Mouse (Mus musculus) bone marrow, adult 2 months (tissue): Measurements from ENCODE around the gene Fam168a. TPM values are rescaled to one million over a fixed set of nuclear protein-coding genes. Genes with fewer than 3 reads are reported as not detected.

ENCODE experiments used
- H3K27ac ChIP-seq: fragments of 200-500 bp; 2 replicates; pipeline ENCODE4 v1.5.1; 2012; ENCODE audit warnings: low read depth, mild to moderate bottlenecking, control low read depth, inconsistent platforms, low read length; ENCODE audit not compliant: control insufficient read depth, poor library complexity, insufficient read depth
- H3K4me1 ChIP-seq: fragments of 200-500 bp; 2 replicates; pipeline ENCODE4 v1.6.1; 2011; ENCODE audit warnings: low read length; ENCODE audit not compliant: control insufficient read depth, insufficient read depth
- H3K4me3 ChIP-seq: fragments of 200-500 bp; replicated peaks from 2 replicates; pipeline ENCODE3; 2011; ENCODE audit warnings: mild to moderate bottlenecking, low read depth, low read length, control low read depth; ENCODE audit not compliant: control insufficient read depth
- CTCF ChIP-seq: fragments of 200-500 bp; IDR thresholded peaks from 2 replicates; pipeline ENCODE4 v1.5.1; 2011; ENCODE audit warnings: low read length, control low read depth; ENCODE audit not compliant: control insufficient read depth, insufficient read depth
- POLR2A ChIP-seq: fragments of 200-500 bp; IDR thresholded peaks from 2 replicates; pipeline ENCODE4 v1.6.1; 2011; ENCODE audit warnings: low read depth, mild to moderate bottlenecking, control low read depth, low read length, borderline replicate concordance; ENCODE audit not compliant: control insufficient read depth
- WGBS: fragments of 180-500 bp; shearing (Covaris S2); methylation state at CpG from one replicate; pipeline ENCODE4 v1.1.7; 2018; 5-methylcytosine and 5-hydroxymethylcytosine counted together
- polyA plus RNA-seq: library from polyadenylated mRNA; stranded (reverse); fragments of >200 nt; gene quantifications from 2 replicates; pipeline ENCODE4 v1.2.4, GENCODE M21; 2011; ENCODE audit warnings: low replicate concordance; ENCODE audit not compliant: missing spikeins, insufficient read depth, insufficient read length

The Fam168a gene
- polyA plus RNA-seq, 1 experiment: 11.7 TPM

DNA sequence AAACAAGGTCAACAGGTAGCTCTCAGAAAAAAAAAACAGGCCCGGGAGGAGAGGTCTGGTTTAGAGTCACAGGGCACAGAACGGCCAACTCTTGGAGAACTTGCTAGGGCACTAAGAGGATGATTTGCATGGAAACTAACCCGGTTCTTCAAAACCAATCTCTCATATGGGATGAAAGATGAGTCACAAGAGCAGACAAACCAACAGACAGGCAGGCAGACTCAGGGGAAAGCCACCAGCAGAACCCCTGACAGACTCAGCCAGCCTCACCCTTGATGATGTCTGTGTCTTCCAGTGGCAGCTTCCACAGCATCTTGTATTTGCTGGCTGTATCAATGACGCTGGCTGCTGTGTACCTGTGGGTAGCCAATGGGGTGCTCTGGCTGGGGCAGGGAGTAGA lies 175.5 kb downstream of the Fam168a start:
- WGBS: 82% methylated on average over 4 of the region's 4 CpGs
- TF ChIP-seq CTCF: no peak
- TF ChIP-seq POLR2A: no peak
- Histone ChIP-seq H3K27ac (no peak overlapping the region), H3K4me3 (no peak overlapping the region), H3K4me1 (no peaks in the 10 kb centered on the region)

DNA sequence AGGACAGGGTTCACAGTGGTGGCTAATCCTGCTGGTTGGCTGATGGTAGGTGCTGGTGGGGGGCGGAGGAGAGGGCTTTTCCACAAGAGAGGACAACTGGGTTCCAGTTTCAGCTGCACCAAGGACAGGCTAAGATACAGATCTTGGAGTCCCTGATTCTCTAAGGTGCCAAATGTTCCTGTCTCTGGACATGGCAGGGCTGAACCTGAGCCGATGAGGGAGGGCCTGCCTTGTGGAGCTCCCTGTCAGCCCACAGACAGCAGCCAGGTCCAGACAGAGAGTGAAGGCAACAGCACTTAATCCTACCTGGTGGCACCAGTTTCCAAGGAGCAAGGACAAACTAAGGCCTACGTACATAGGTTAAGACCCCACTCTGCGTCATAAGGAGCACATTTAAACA lies 178.0 kb downstream of the Fam168a start:
- H3K27ac ChIP-seq: no peak overlapping the region
- H3K4me3 ChIP-seq: no peak overlapping the region
- WGBS: 83% methylated on average over 4 of the region's 4 CpGs
- no peaks in the 10 kb centered on the region for H3K4me1 ChIP-seq
- TF ChIP-seq POLR2A: no peak
- no peak for TF ChIP-seq CTCF

DNA sequence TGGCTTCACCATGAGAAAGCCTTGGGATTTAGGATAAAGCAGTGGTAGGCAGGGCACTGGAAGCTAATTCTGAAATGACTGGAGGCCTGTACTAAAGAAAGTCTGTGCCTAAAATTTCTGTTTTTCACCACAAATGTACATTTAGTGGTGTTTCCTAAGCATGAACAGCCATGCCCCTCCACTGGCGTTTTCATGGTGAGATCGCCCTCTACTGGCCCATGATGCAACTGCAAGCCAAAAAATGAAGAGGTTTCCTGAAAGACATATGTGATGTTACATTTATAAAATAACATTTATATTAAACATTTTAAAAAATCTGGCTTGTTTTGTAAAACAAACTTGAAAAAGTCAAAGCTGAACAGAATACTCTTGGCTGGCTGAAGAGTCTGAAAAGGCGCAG lies 180.1 kb downstream of the Fam168a start:
- Histone ChIP-seq H3K4me1 (no peaks in the 10 kb centered on the region), H3K27ac (no peak overlapping the region), H3K4me3 (no peak overlapping the region)
- TF ChIP-seq POLR2A (no peak), CTCF (peak; percentile 84)
- 30% methylated on average over 3 of the region's 3 CpGs for WGBS

Other genes with a start within 250 kb of the Fam168a start
- gene Ucp3, start 233.6 kb upstream of the Fam168a start, polyA plus RNA-seq: 0.77 TPM in 1 of 2 replicates, not detected in the other
- gene Ucp2, start 213.3 kb upstream of the Fam168a start, polyA plus RNA-seq: 557 and 572 TPM in 2 replicates
- gene Dnajb13, start 191.7 kb upstream of the Fam168a start, polyA plus RNA-seq: 3.4 and 4.5 TPM in 2 replicates
- 3.5 and 7.4 TPM in 2 replicates for gene Coa4, start 169.6 kb upstream of the Fam168a start, polyA plus RNA-seq
- 24.9 and 34.8 TPM in 2 replicates for gene Rab6a, start 99.2 kb upstream of the Fam168a start, polyA plus RNA-seq
- gene Mrpl48, start 98.3 kb upstream of the Fam168a start, polyA plus RNA-seq: 23.2 and 37.9 TPM in 2 replicates
- gene Plekhb1, start 44.2 kb upstream of the Fam168a start, polyA plus RNA-seq: 3.3 TPM in 1 of 2 replicates, not detected in the other
- 22.5 and 46.1 TPM in 2 replicates for gene Relt, start 156.8 kb downstream of the Fam168a start, polyA plus RNA-seq
- gene Arhgef17, start 225.5 kb downstream of the Fam168a start, polyA plus RNA-seq: 2.6 and 8.9 TPM in 2 replicates